Mouse (Mus musculus): Measurements from ENCODE around the gene H2-M2. TPM values are rescaled to one million over a fixed set of nuclear protein-coding genes. Genes with fewer than 3 reads are reported as not detected.
"Not testable (repeated sequence)": the region's sequence is repeated elsewhere in the genome, so short reads cannot be mapped to it uniquely, and the experiment has no call there.

H2-M2 gene
- not detected for total RNA-seq (2021)

- no peak for DNase-seq
- intact Hi-C loops (cut with DNase I): no loop called here
Measured at GRCm38 (mm10) chr17:37483452-37483851, at the start of gene H2-M2. H2-M2 (minus strand) TSS chr17:37483552.

- intact Hi-C loops (cut with DNase I); DNase-seq: not testable (repeated sequence)
Measured at GRCm38 (mm10) chr17:37525427-37525826, 42.1 kb upstream of the H2-M2 start.

- DNase-seq: not testable (repeated sequence)
Measured at GRCm38 (mm10) chr17:37524612-37525011, 41.3 kb upstream of the H2-M2 start.

GRCm38 (mm10) chr17:37507730-37508129 lies 24.4 kb upstream of the H2-M2 start, which contains the start of gene Olfr111:
Olfr111 (plus strand) TSS chr17:37508030.
- intact Hi-C loops (cut with DNase I): no loop called here
- DNase-seq: no peak

More at GRCm38 (mm10) chr17:37524612-37525011, 41.3 kb upstream of the H2-M2 start:
- intact Hi-C loops (cut with DNase I): not testable (repeated sequence)

GRCm38 (mm10) chr17:37491930-37492518 lies 8.7 kb upstream of the H2-M2 start, which contains the start of gene Olfr110:
Olfr110 (plus strand) TSS chr17:37492468.
- no peak for DNase-seq
- intact Hi-C loops (cut with DNase I): no loop called here

GRCm38 (mm10) chr17:37458616-37459015 lies 24.7 kb downstream of the H2-M2 start, which contains the start of gene Olfr109:
Olfr109 (plus strand) TSS chr17:37458916.
- intact Hi-C loops (cut with DNase I): no loop called here
- no peak for DNase-seq

- intact Hi-C loops (cut with DNase I): no loop called here
- no peak for DNase-seq
Measured at GRCm38 (mm10) chr17:37445180-37445579, 38.2 kb downstream of the H2-M2 start, which contains the start of gene Olfr108. Olfr108 (plus strand) TSS chr17:37445480.

Other genes starting within 250 kb of the H2-M2 start
- gene Olfr97, start 246.2 kb downstream of the H2-M2 start, total RNA-seq (2021): not detected
- not detected for gene Olfr98, start 219.8 kb downstream of the H2-M2 start, total RNA-seq (2021)
- 1 to 10 TPM; 3.2 to 4.0 TPM for gene H2-M3, start 213.3 kb downstream of the H2-M2 start, total RNA-seq (2021)
- not detected for gene Olfr99, start 200.1 kb downstream of the H2-M2 start, total RNA-seq (2021)
- gene Olfr101, start 179.2 kb downstream of the H2-M2 start, total RNA-seq (2021): not detected
- not detected for gene Olfr102, start 166.5 kb downstream of the H2-M2 start, total RNA-seq (2021)
- not detected for gene Olfr103, start 143.9 kb downstream of the H2-M2 start, total RNA-seq (2021)
- gene Olfr104-ps, start 124.0 kb downstream of the H2-M2 start, total RNA-seq (2021): not detected
- gene Olfr105-ps, start 104.5 kb downstream of the H2-M2 start, total RNA-seq (2021): not detected
- not detected for gene Olfr106-ps, start 93.2 kb downstream of the H2-M2 start, total RNA-seq (2021)
- gene Olfr107, start 84.3 kb downstream of the H2-M2 start, total RNA-seq (2021): not detected
- gene Olfr108, start 38.1 kb downstream of the H2-M2 start, total RNA-seq (2021): not detected
- not detected for gene Olfr109, start 24.6 kb downstream of the H2-M2 start, total RNA-seq (2021)
- not detected for gene Olfr110, start 8.9 kb upstream of the H2-M2 start, total RNA-seq (2021)
- not detected for gene Olfr111, start 24.5 kb upstream of the H2-M2 start, total RNA-seq (2021)
- not detected for gene Olfr112, start 85.9 kb upstream of the H2-M2 start, total RNA-seq (2021)
- gene Olfr113, start 94.1 kb upstream of the H2-M2 start, total RNA-seq (2021): not detected
- gene Olfr114, start 109.2 kb upstream of the H2-M2 start, total RNA-seq (2021): not detected
- gene Olfr115, start 143.6 kb upstream of the H2-M2 start, total RNA-seq (2021): not detected
- not detected for gene Olfr116, start 143.6 kb upstream of the H2-M2 start, total RNA-seq (2021)
- not detected for gene Olfr117, start 180.2 kb upstream of the H2-M2 start, total RNA-seq (2021)
- not detected for gene Olfr118, start 183.4 kb upstream of the H2-M2 start, total RNA-seq (2021)
- gene Olfr119, start 213.0 kb upstream of the H2-M2 start, total RNA-seq (2021): not detected
- gene Olfr120, start 238.3 kb upstream of the H2-M2 start, total RNA-seq (2021): not detected